12 mouse cellular contexts compared by ENCODE assay signal in the genomic region with DNA sequence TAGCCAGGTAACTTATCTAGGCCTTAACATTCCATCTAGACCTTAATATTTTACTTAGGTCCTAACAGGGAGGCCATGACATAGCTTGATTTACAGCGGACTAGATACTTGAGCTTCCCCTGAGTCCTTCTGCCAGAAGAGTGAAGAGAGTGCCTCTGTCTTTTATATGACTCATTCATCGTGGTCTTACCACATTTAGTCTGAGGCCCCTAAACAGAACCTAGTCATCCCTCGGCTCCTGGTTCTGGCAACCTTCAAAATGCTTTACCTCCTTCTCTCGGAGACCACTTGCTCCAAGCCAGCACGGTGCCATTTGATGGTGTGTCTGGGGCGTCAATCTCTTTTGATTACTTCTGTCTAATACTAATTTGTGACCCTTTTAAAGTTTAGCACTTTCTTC.
"Had no signal": no experiment of that assay in that cellular context is flagged by ENCODE, and none has a peak within 500 bp of the region (broad histone marks: within the 10 kb centered on the region; RNA-seq: fewer than 3 reads in every experiment).

No protein-coding gene starts in this region.

- DNase-seq: kidney, postnatal 25 days; left cerebral cortex, postnatal 4 days; liver, postnatal 0 days; lung, embryonic 14.5 days; lung, postnatal 36 days; thymus, adult 18-20 months; thymus, postnatal 36 days had no signal

- H3K36me3 ChIP-seq: limb, embryonic 12.5 days; limb, embryonic 15.5 days; midbrain, embryonic 10.5 days; midbrain, embryonic 13.5 days had no signal

- H3K4me3 ChIP-seq: limb, embryonic 12.5 days; limb, embryonic 15.5 days; megakaryocyte, embryonic 14.5 days; midbrain, embryonic 10.5 days; midbrain, embryonic 13.5 days had no signal

- H3K27me3 ChIP-seq: limb, embryonic 12.5 days; limb, embryonic 15.5 days; megakaryocyte, embryonic 14.5 days; midbrain, embryonic 13.5 days had no signal
